Mouse (Mus musculus) MEL (cell line): ENCODE results near the gene Gtf2h2. TPM values are rescaled to one million over a fixed set of nuclear protein-coding genes. Genes with fewer than 3 reads are reported as not detected.

Experiments used
- DNase-seq: peaks from one replicate; pipeline ENCODE4 v3.0.0; 2011; ENCODE audit warnings: low read depth, low spot score
- H3K27ac ChIP-seq: 2 replicates; pipeline ENCODE4 v1.5.1; 2012; ENCODE audit warnings: low read depth, mild to moderate bottlenecking, control low read depth, low read length, moderate library complexity; ENCODE audit not compliant: control insufficient read depth
- H3K27me3 ChIP-seq, 2 experiments: fragments of 150-350 bp in 1 of 2; sonication (generic) in 1 of 2; 2 replicates each; pipeline ENCODE4 v1.6.1; 2012; ENCODE audit warnings: low read length in 2 of 2, mild to moderate bottlenecking in 2 of 2, improper control_type of control experiment in 1 of 2, moderate library complexity in 1 of 2; ENCODE audit not compliant: insufficient read depth in 2 of 2, control insufficient read depth in 1 of 2
- H3K36me3 ChIP-seq, 2 experiments: 2 replicates each; pipeline ENCODE4 v1.6.1; 2012 to 2014; ENCODE audit warnings: low read length in 2 of 2, improper control_type of control experiment in 1 of 2, inconsistent platforms in 1 of 2, mild to moderate bottlenecking in 1 of 2; ENCODE audit not compliant: insufficient read depth in 2 of 2, control insufficient read depth in 1 of 2
- H3K4me1 ChIP-seq, 2 experiments: fragments of 150-350 bp in 1 of 2; sonication (generic) in 1 of 2; 2 replicates each; pipeline ENCODE4 v1.6.1; 2012; ENCODE audit warnings: low read length in 2 of 2, improper control_type of control experiment in 1 of 2, mild to moderate bottlenecking in 1 of 2; ENCODE audit not compliant: insufficient read depth in 2 of 2, control insufficient read depth in 1 of 2
- H3K4me3 ChIP-seq, 2 experiments: fragments of 150-350 bp in 1 of 2; sonication (generic) in 1 of 2; 2 replicates each; pipeline ENCODE4 v1.5.1; 2012; ENCODE audit warnings: low read depth in 2 of 2, low read length in 2 of 2, mild to moderate bottlenecking in 2 of 2, moderate library complexity in 2 of 2, control low read depth in 1 of 2, improper control_type of control experiment in 1 of 2; ENCODE audit not compliant: control insufficient read depth in 1 of 2, insufficient read depth in 1 of 2
- H3K79me2 ChIP-seq: 2 replicates; pipeline ENCODE4 v1.6.1; 2012; ENCODE audit warnings: mild to moderate bottlenecking, low read length, moderate library complexity; ENCODE audit not compliant: control insufficient read depth, poor library complexity, insufficient read depth
- H3K9ac ChIP-seq: 2 replicates; pipeline ENCODE4 v1.6.1; 2012; ENCODE audit warnings: low read depth, mild to moderate bottlenecking, control low read depth, low read length, moderate library complexity; ENCODE audit not compliant: control insufficient read depth, poor library complexity, severe bottlenecking
- H3K9me3 ChIP-seq: fragments of 150-350 bp; sonication (generic); replicated peaks from 2 replicates; pipeline ENCODE4 v1.6.1; 2012; ENCODE audit warnings: mild to moderate bottlenecking, low read length, improper control_type of control experiment, moderate library complexity; ENCODE audit not compliant: insufficient read depth
- BHLHE40 ChIP-seq: IDR thresholded peaks from 2 replicates; pipeline ENCODE4 v1.6.1; 2012; ENCODE audit warnings: low read depth, mild to moderate bottlenecking, inconsistent platforms, low read length, improper control_type of control experiment, borderline replicate concordance
- CHD2 ChIP-seq: IDR thresholded peaks from 2 replicates; pipeline ENCODE4 v1.6.1; 2011; ENCODE audit warnings: low read length, improper control_type of control experiment
- CTCF ChIP-seq, 3 experiments: IDR thresholded peaks in 2 of 3; conservative IDR thresholded peaks in 1 of 3; 2 replicates each; pipeline ENCODE4 v1.5.1; 2011 to 2012; ENCODE audit warnings: low read length in 3 of 3, low read depth in 2 of 3, mild to moderate bottlenecking in 2 of 3, improper control_type of control experiment in 1 of 3, inconsistent platforms in 1 of 3, mixed read lengths in 1 of 3, moderate library complexity in 1 of 3; ENCODE audit not compliant: control insufficient read depth in 1 of 3, insufficient read depth in 1 of 3, poor library complexity in 1 of 3, severe bottlenecking in 1 of 3
- E2F4 ChIP-seq: IDR thresholded peaks from 2 replicates; pipeline ENCODE4 v1.6.1; 2011; ENCODE audit warnings: low read depth, low read length, improper control_type of control experiment, borderline replicate concordance
- ELF1 ChIP-seq: IDR thresholded peaks from 2 replicates; pipeline ENCODE4 v1.6.1; 2014; ENCODE audit warnings: low read depth, mild to moderate bottlenecking, inconsistent platforms, low read length, improper control_type of control experiment, moderate library complexity
- EP300 ChIP-seq, 2 experiments: IDR thresholded peaks; 2 replicates each; pipeline ENCODE4 v1.6.1; 2011; ENCODE audit warnings: improper control_type of control experiment in 2 of 2, low read length in 2 of 2, low read depth in 1 of 2, mild to moderate bottlenecking in 1 of 2
- ETS1 ChIP-seq: IDR thresholded peaks from 2 replicates; pipeline ENCODE4 v1.6.1; 2012; ENCODE audit warnings: low read depth, mild to moderate bottlenecking, inconsistent platforms, low read length, improper control_type of control experiment, moderate library complexity
- GABPA ChIP-seq: IDR thresholded peaks from 2 replicates; pipeline ENCODE4 v1.6.1; 2012; ENCODE audit warnings: low read depth, mild to moderate bottlenecking, inconsistent platforms, low read length, improper control_type of control experiment, moderate library complexity
- GATA1 ChIP-seq: IDR thresholded peaks from 2 replicates; pipeline ENCODE4 v1.6.1; 2011; ENCODE audit warnings: low read depth, low read length, improper control_type of control experiment
- HCFC1 ChIP-seq: IDR thresholded peaks from 2 replicates; pipeline ENCODE4 v1.6.1; 2012; ENCODE audit warnings: low read depth, mild to moderate bottlenecking, inconsistent platforms, low read length, improper control_type of control experiment, moderate library complexity
- JUND ChIP-seq: IDR thresholded peaks from 2 replicates; pipeline ENCODE4 v1.6.1; 2011; ENCODE audit warnings: low read depth, mild to moderate bottlenecking, improper control_type of control experiment, low read length
- KAT2A ChIP-seq: conservative IDR thresholded peaks from 2 replicates; pipeline ENCODE4 v1.6.1; 2012; ENCODE audit warnings: low read depth, low read length, improper control_type of control experiment, inconsistent platforms
- MAFK ChIP-seq: IDR thresholded peaks from 2 replicates; pipeline ENCODE4 v1.6.1; 2011; ENCODE audit warnings: low read depth, mild to moderate bottlenecking, low read length, improper control_type of control experiment, borderline replicate concordance
- MAX ChIP-seq: IDR thresholded peaks from 2 replicates; pipeline ENCODE4 v1.6.1; 2011; ENCODE audit warnings: low read length, improper control_type of control experiment
- MAZ ChIP-seq: IDR thresholded peaks from 2 replicates; pipeline ENCODE4 v1.6.1; 2012; ENCODE audit warnings: low read depth, mild to moderate bottlenecking, inconsistent platforms, low read length, improper control_type of control experiment
- MXI1 ChIP-seq: IDR thresholded peaks from 2 replicates; pipeline ENCODE4 v1.6.1; 2011; ENCODE audit warnings: mild to moderate bottlenecking, low read depth, low read length, improper control_type of control experiment
- NELFE ChIP-seq: IDR thresholded peaks from 2 replicates; pipeline ENCODE4 v1.6.1; 2011; ENCODE audit warnings: low read depth, low read length, improper control_type of control experiment
- NRF1 ChIP-seq: IDR thresholded peaks from 2 replicates; pipeline ENCODE4 v1.6.1; 2014; ENCODE audit warnings: low read depth, mild to moderate bottlenecking, inconsistent platforms, low read length, improper control_type of control experiment, moderate library complexity; ENCODE audit not compliant: poor library complexity, insufficient read depth, severe bottlenecking
- POLR2A ChIP-seq, 2 experiments: IDR thresholded peaks; 2 replicates each; pipeline ENCODE4 v1.6.1; 2011 to 2012; ENCODE audit warnings: low read length in 2 of 2, mild to moderate bottlenecking in 2 of 2, control low read depth in 1 of 2, improper control_type of control experiment in 1 of 2, low read depth in 1 of 2, moderate library complexity in 1 of 2; ENCODE audit not compliant: control insufficient read depth in 1 of 2, insufficient read depth in 1 of 2, poor library complexity in 1 of 2
- POLR2AphosphoS2 ChIP-seq: IDR thresholded peaks from 2 replicates; pipeline ENCODE4 v1.6.1; 2011; ENCODE audit warnings: low read length, improper control_type of control experiment
- POLR2AphosphoS5 ChIP-seq: IDR thresholded peaks from 2 replicates; pipeline ENCODE4 v1.6.1; 2012; ENCODE audit warnings: low read depth, borderline replicate concordance, mild to moderate bottlenecking, inconsistent platforms, low read length, moderate library complexity, mixed read lengths
- RAD21 ChIP-seq: IDR thresholded peaks from 2 replicates; pipeline ENCODE4 v1.6.1; 2011; ENCODE audit warnings: mild to moderate bottlenecking, low read depth, low read length, improper control_type of control experiment
- RCOR1 ChIP-seq: IDR thresholded peaks from 2 replicates; pipeline ENCODE4 v1.6.1; 2012; ENCODE audit warnings: low read depth, mild to moderate bottlenecking, inconsistent platforms, low read length, improper control_type of control experiment
- SIN3A ChIP-seq: IDR thresholded peaks from 2 replicates; pipeline ENCODE4 v1.6.1; 2012; ENCODE audit warnings: low read length, improper control_type of control experiment, inconsistent platforms
- TBP ChIP-seq: IDR thresholded peaks from 2 replicates; pipeline ENCODE4 v1.8.0; 2011; ENCODE audit warnings: low read depth, low read length, improper control_type of control experiment
- TCF12 ChIP-seq: IDR thresholded peaks from 2 replicates; pipeline ENCODE4 v1.6.1; 2014; ENCODE audit warnings: low read depth, mild to moderate bottlenecking, inconsistent platforms, low read length, improper control_type of control experiment, moderate library complexity
- UBTF ChIP-seq: IDR thresholded peaks from 2 replicates; pipeline ENCODE4 v1.6.1; 2012; ENCODE audit warnings: low read depth, mild to moderate bottlenecking, inconsistent platforms, low read length, improper control_type of control experiment, moderate library complexity, borderline replicate concordance; ENCODE audit not compliant: insufficient read depth
- ZC3H11A ChIP-seq: IDR thresholded peaks from 2 replicates; pipeline ENCODE4 v1.6.1; 2012; ENCODE audit warnings: low read depth, mild to moderate bottlenecking, inconsistent platforms, low read length, improper control_type of control experiment
- ZMIZ1 ChIP-seq: IDR thresholded peaks from 2 replicates; pipeline ENCODE4 v1.6.1; 2012; ENCODE audit warnings: low read depth, mild to moderate bottlenecking, inconsistent platforms, low read length, improper control_type of control experiment, moderate library complexity
- ZNF384 ChIP-seq: IDR thresholded peaks from 2 replicates; pipeline ENCODE4 v1.6.1; 2012; ENCODE audit warnings: low read depth, mild to moderate bottlenecking, inconsistent platforms, low read length, improper control_type of control experiment
- polyA plus RNA-seq, 2 experiments: library from polyadenylated mRNA; stranded (reverse) in 1 of 2; unstranded in 1 of 2; fragments of >175 nt in 1 of 2; fragments of >200 nt in 1 of 2; gene quantifications; 2 replicates each; pipeline versions ENCODE4 v1.2.1 to v1.2.4; 2012; ENCODE audit warnings: low replicate concordance in 2 of 2, low read depth in 1 of 2; ENCODE audit not compliant: insufficient read length in 2 of 2, insufficient read depth in 1 of 2, missing spikeins in 1 of 2
- total RNA-seq: library from RNA; depleted of rRNA; stranded (reverse); fragments of 300-350 nt; gene quantifications from 2 replicates; pipeline ENCODE4 v1.2.3, GENCODE M21; 2012

Gene Gtf2h2
- total and polyA plus RNA-seq, 3 experiments, result 47.2 to 71.6 TPM; not detected in 1

- no peaks in the 10 kb centered on the region for H3K79me2 ChIP-seq
- H3K27me3 ChIP-seq, result no peaks in the 10 kb centered on the region
- DNase-seq, result peak; percentile 32
- H3K27ac ChIP-seq, result no peak overlapping the region
- no peak overlapping the region for H3K9ac ChIP-seq
- H3K4me3 ChIP-seq, result no peak overlapping the region
- H3K9me3 ChIP-seq, result no peaks in the 10 kb centered on the region
- H3K4me1 ChIP-seq, result peaks cover 0 to 3% of the 10 kb centered on the region in 2 experiments; a peak in 1 of 4 replicates
- no peak for TF ChIP-seq BHLHE40
- no peak for TF ChIP-seq RCOR1
- TF ChIP-seq MAX, result no peak
- no peak for TF ChIP-seq JUND
- TF ChIP-seq UBTF, result no peak
- no peak for TF ChIP-seq MXI1
- no peak for TF ChIP-seq CHD2
- TF ChIP-seq CTCF (IDR thresholded peaks at IDR 0.05 in 2 of 3, conservative IDR thresholded peaks at IDR 0.05 in 1 of 3; ENCODE audit: control insufficient read depth in 1 of 3, insufficient read depth in 1 of 3, low read depth in 2 of 3, low read length in 3 of 3, poor library complexity in 1 of 3, severe bottlenecking in 1 of 3), result no peak
- TF ChIP-seq ZMIZ1, result no peak
- no peak for TF ChIP-seq POLR2AphosphoS5
- TF ChIP-seq KAT2A, result no peak
- no peak for TF ChIP-seq GABPA
- TF ChIP-seq GATA1, result no peak
- TF ChIP-seq ZNF384, result no peak
- no peak for TF ChIP-seq E2F4
- no peak for TF ChIP-seq ETS1
- no peak for TF ChIP-seq RAD21
- no peak for TF ChIP-seq TBP
- no peak for TF ChIP-seq TCF12
- TF ChIP-seq ELF1, result no peak
- peaks cover 0 to 3% of the 10 kb centered on the region in 2 experiments for H3K36me3 ChIP-seq
These were observed 28.7 kb downstream of the Gtf2h2 start for GRCm38 (mm10) chr13:100463527-100464222.

- Histone ChIP-seq H3K9me3 (no peaks in the 10 kb centered on the region), H3K9ac (no peak overlapping the region), H3K36me3 (peaks cover 0 to 2% of the 10 kb centered on the region in 2 experiments)
These were observed 31.0 kb downstream of the Gtf2h2 start for GRCm38 (mm10) chr13:100461336-100461735.

More at GRCm38 (mm10) chr13:100461336-100461735, 31.0 kb downstream of the Gtf2h2 start:
- Histone ChIP-seq H3K27me3 (no peaks in the 10 kb centered on the region), H3K79me2 (no peaks in the 10 kb centered on the region), H3K4me3 (no peak overlapping the region), H3K4me1 (peaks cover 0 to 3% of the 10 kb centered on the region in 2 experiments; a peak in 1 of 4 replicates), H3K27ac (no peak overlapping the region)
- no peak for TF ChIP-seq NRF1
- TF ChIP-seq EP300 (IDR thresholded peaks at IDR 0.05; ENCODE audit: low read depth in 1 of 2, low read length in 2 of 2), result no peak
- TF ChIP-seq MAFK, result no peak
- no peak for TF ChIP-seq RAD21
- TF ChIP-seq NELFE, result no peak
- no peak for TF ChIP-seq HCFC1
- TF ChIP-seq GATA1, result no peak
- TF ChIP-seq ZNF384, result no peak
- no peak for TF ChIP-seq ZC3H11A
- TF ChIP-seq POLR2AphosphoS5, result no peak
- TF ChIP-seq CTCF (IDR thresholded peaks at IDR 0.05 in 2 of 3, conservative IDR thresholded peaks at IDR 0.05 in 1 of 3; ENCODE audit: control insufficient read depth in 1 of 3, insufficient read depth in 1 of 3, low read depth in 2 of 3, low read length in 3 of 3, poor library complexity in 1 of 3, severe bottlenecking in 1 of 3), result no peak
- TF ChIP-seq SIN3A, result no peak
- TF ChIP-seq JUND, result no peak
- no peak for TF ChIP-seq UBTF
- no peak for TF ChIP-seq MAZ
- TF ChIP-seq RCOR1, result no peak
- no peak for TF ChIP-seq POLR2AphosphoS2
- no peak for TF ChIP-seq POLR2A (IDR thresholded peaks at IDR 0.05; ENCODE audit: control insufficient read depth in 1 of 2, insufficient read depth in 1 of 2, low read depth in 1 of 2, low read length in 2 of 2, poor library complexity in 1 of 2)
- DNase-seq, result no peak
